In genomic region chr9:90208655-90209054, GRCm38 (mm10) we compare ENCODE assay signal across 25 mouse cellular contexts. TPM values are rescaled to one million over a fixed set of nuclear protein-coding genes. Genes with fewer than 3 reads are reported as not detected.
"Had no signal": no experiment of that assay in that cellular context is flagged by ENCODE, and none has a peak within 500 bp of the region (broad histone marks: within the 10 kb centered on the region; RNA-seq: fewer than 3 reads in every experiment).

No protein-coding gene starts in this region.

- H3K4me1 ChIP-seq: hindbrain, embryonic 13.5 days; hindbrain, embryonic 15.5 days; intestine, embryonic 15.5 days; limb, embryonic 13.5 days; limb, embryonic 15.5 days; liver, embryonic 12.5 days had no signal

- H3K4me3 ChIP-seq: heart, embryonic 13.5 days; heart, embryonic 15.5 days; hindbrain, embryonic 13.5 days; hindbrain, embryonic 15.5 days; intestine, embryonic 15.5 days; layer of hippocampus, adult 2 months; left cerebral cortex, adult 2 months; limb, embryonic 13.5 days; limb, embryonic 15.5 days; liver, embryonic 12.5 days; liver, embryonic 15.5 days had no signal

- ATAC-seq: hindbrain, postnatal 0 days; inflammation-experienced regulatory T-cells, adult 6 months; intestine, embryonic 15.5 days; intestine, postnatal 0 days; liver, embryonic 12.5 days had no signal

- H3K36me3 ChIP-seq: heart, embryonic 15.5 days had no signal

- DNase-seq: gastrocnemius, postnatal 14 days; heart, adult 18-20 months; heart, postnatal 14 days; heart, postnatal 36 days; kidney, adult 18-20 months; kidney, adult 8-10 months; kidney, postnatal 10 days; kidney, postnatal 25 days; kidney, postnatal 4 days; left cerebral cortex, postnatal 4 days had no signal

- H3K9me3 ChIP-seq: heart, embryonic 13.5 days; heart, embryonic 15.5 days; hindbrain, embryonic 13.5 days; hindbrain, embryonic 15.5 days; intestine, embryonic 15.5 days; limb, embryonic 13.5 days; limb, embryonic 15.5 days; liver, embryonic 12.5 days; liver, embryonic 15.5 days had no signal

- H3K27me3 ChIP-seq: heart, embryonic 13.5 days; heart, embryonic 15.5 days; hindbrain, embryonic 13.5 days; hindbrain, embryonic 15.5 days; intestine, embryonic 15.5 days; limb, embryonic 13.5 days; limb, embryonic 15.5 days; liver, embryonic 12.5 days; liver, embryonic 15.5 days had no signal

- H3K27ac ChIP-seq: heart, embryonic 13.5 days; heart, embryonic 15.5 days; hindbrain, embryonic 13.5 days; hindbrain, embryonic 15.5 days; hindbrain, postnatal 0 days; intestine, embryonic 15.5 days; layer of hippocampus, adult 2 months; left cerebral cortex, adult 2 months; limb, embryonic 13.5 days; limb, embryonic 15.5 days; liver, embryonic 12.5 days; liver, embryonic 15.5 days had no signal

- H3K9ac ChIP-seq: heart, embryonic 13.5 days; heart, embryonic 15.5 days; hindbrain, embryonic 13.5 days; hindbrain, embryonic 15.5 days; intestine, embryonic 15.5 days; limb, embryonic 13.5 days; limb, embryonic 15.5 days; liver, embryonic 12.5 days; liver, embryonic 15.5 days had no signal

- H3K4me2 ChIP-seq: heart, embryonic 11.5 days; heart, embryonic 13.5 days; heart, embryonic 15.5 days; hindbrain, embryonic 13.5 days; hindbrain, embryonic 15.5 days; intestine, embryonic 15.5 days; limb, embryonic 13.5 days; limb, embryonic 15.5 days; liver, embryonic 12.5 days; liver, embryonic 15.5 days had no signal

RNA-seq across cellular contexts. Expression of gene Adamts7, which starts 45.8 kb away (rescaled TPM):
- polyA plus RNA-seq: inflammation-experienced regulatory T-cells, adult 6 months had no signal
